ENCODE assay signal across 7 mouse cellular contexts in the genomic region with DNA sequence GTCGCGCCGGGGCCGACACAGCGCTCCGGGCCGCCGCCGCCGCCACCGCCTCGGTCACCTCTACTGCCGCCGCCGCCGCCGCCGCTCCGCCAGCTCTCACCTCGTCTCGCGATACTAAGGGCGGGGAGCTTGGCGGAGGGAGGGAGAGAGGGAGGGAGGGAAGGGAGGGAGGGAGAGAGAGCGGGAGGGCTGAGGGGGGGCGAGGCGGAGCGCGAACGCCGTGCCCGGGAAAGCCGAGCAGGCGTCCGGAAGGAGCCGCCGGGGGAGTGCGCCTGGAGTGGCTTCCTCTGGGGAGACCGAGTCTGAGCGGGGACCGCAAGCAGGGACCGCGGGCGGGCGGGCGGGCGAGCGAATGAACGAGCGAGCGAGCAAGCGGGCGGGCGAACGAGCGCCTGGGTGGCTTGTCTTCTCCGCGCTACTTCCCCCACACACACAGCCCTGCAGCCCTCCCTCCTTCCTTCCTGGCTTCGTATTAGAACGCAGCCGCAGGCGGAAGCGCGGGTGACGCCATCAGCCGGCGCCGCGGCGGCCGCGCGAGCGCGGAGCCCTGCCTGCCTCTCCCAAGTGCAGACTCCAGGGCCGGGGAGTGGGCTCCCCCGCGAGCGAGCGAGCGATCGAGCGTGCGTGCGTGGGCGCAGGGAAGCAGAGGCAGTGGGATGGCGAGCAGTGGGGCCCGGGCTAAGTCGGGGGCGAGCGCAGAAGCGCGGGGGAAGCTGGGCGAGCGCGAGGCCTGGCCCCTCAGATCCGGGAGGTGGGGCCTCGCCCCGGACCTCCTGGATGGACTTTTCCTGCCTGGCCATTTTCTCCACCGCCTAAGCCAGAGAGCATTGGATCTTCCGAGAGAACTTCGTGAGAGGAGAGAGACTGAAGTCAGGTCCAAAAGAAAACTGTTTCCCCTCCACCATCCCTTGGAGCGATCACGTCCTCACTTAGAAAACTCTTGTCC. TPM values are rescaled to one million over a fixed set of nuclear protein-coding genes. Genes with fewer than 3 reads are reported as not detected.
DNase-seq lines count a peak whose midpoint lies in the region; ATAC-seq lines count a peak whose summit lies in the region.

TSS of gene Ankrd17 (minus strand) at position 457 of the 946 bp plus-strand sequence.

- H3K36me3 ChIP-seq in embryonic facial prominence, embryonic 12.5 days = no peaks in the 10 kb centered on the region
- H3K36me3 ChIP-seq in limb, embryonic 13.5 days = no peaks in the 10 kb centered on the region
- H3K36me3 ChIP-seq in midbrain, embryonic 16.5 days (ENCODE audit: control insufficient read depth, insufficient read depth, low read length) = no peaks in the 10 kb centered on the region

- H3K27ac ChIP-seq in embryonic facial prominence, embryonic 12.5 days = peak within 1 kb of the TSS; percentile 99
- peak within 1 kb of the TSS; percentile 100 for H3K27ac ChIP-seq in limb, embryonic 13.5 days
- H3K27ac ChIP-seq in midbrain, embryonic 16.5 days (ENCODE audit: low read length) = peak within 1 kb of the TSS; percentile 96

- no peaks in the 10 kb centered on the region for H3K9me3 ChIP-seq in embryonic facial prominence, embryonic 12.5 days
- H3K9me3 ChIP-seq in limb, embryonic 13.5 days = no peaks in the 10 kb centered on the region
- peaks cover under 1% of the 10 kb centered on the region for H3K9me3 ChIP-seq in midbrain, embryonic 16.5 days (replicated peaks; ENCODE audit: control insufficient read depth, low read length, poor library complexity, severe bottlenecking)

- peaks cover 18% of the 10 kb centered on the region for H3K4me1 ChIP-seq in embryonic facial prominence, embryonic 12.5 days
- peaks cover 21% of the 10 kb centered on the region for H3K4me1 ChIP-seq in limb, embryonic 13.5 days
- peaks cover 28% of the 10 kb centered on the region for H3K4me1 ChIP-seq in midbrain, embryonic 16.5 days (ENCODE audit: control insufficient read depth, insufficient read depth, low read length)

- WGBS in embryonic facial prominence, embryonic 12.5 days = under 1% methylated on average over 59 of the region's 104 CpGs
- under 1% methylated on average over 73 of the region's 104 CpGs for WGBS in limb, embryonic 13.5 days
- WGBS in midbrain, embryonic 16.5 days = under 1% methylated on average over 61 of the region's 104 CpGs

- peak within 1 kb of the TSS; percentile 71 for H3K4me2 ChIP-seq in embryonic facial prominence, embryonic 12.5 days (replicated peaks)
- peak within 1 kb of the TSS; percentile 77 for H3K4me2 ChIP-seq in limb, embryonic 13.5 days (replicated peaks)
- H3K4me2 ChIP-seq in midbrain, embryonic 16.5 days (ENCODE audit: low read length) = peak within 1 kb of the TSS; percentile 83

- H3K27me3 ChIP-seq in embryonic facial prominence, embryonic 12.5 days = no peaks in the 10 kb centered on the region
- no peaks in the 10 kb centered on the region for H3K27me3 ChIP-seq in limb, embryonic 13.5 days
- no peaks in the 10 kb centered on the region for H3K27me3 ChIP-seq in midbrain, embryonic 16.5 days (ENCODE audit: control insufficient read depth, insufficient read depth, low read depth, low read length)

- peak within 1 kb of the TSS; percentile 98 for H3K4me3 ChIP-seq in embryonic facial prominence, embryonic 12.5 days
- H3K4me3 ChIP-seq in limb, embryonic 13.5 days = peak within 1 kb of the TSS; percentile 93
- H3K4me3 ChIP-seq in midbrain, embryonic 16.5 days (ENCODE audit: low read depth, low read length) = peak within 1 kb of the TSS; percentile 95

- peak; percentile 89 for DNase-seq in adrenal gland, postnatal 25 days
- peak; percentile 91 to 94 for DNase-seq in heart, adult 18-20 months
- peak; percentile 88 to 89 for DNase-seq in kidney, adult 8-10 months
- DNase-seq in spleen, postnatal 10 days (ENCODE audit: low spot score in 2 of 2) = peak; percentile 83 to 92

- H3K9ac ChIP-seq in embryonic facial prominence, embryonic 12.5 days = peak within 1 kb of the TSS; percentile 97
- H3K9ac ChIP-seq in limb, embryonic 13.5 days = peak within 1 kb of the TSS; percentile 98
- H3K9ac ChIP-seq in midbrain, embryonic 16.5 days (ENCODE audit: low read depth, low read length) = peak within 1 kb of the TSS; percentile 86

- peak; percentile 94 for ATAC-seq in embryonic facial prominence, embryonic 12.5 days (ENCODE audit: insufficient number of reproducible peaks, insufficient read depth, low FRiP score, low TSS enrichment)
- peak; percentile 94 for ATAC-seq in limb, embryonic 13.5 days (ENCODE audit: low FRiP score, low read depth)
- ATAC-seq in midbrain, embryonic 16.5 days = peak; percentile 95

RNA-seq across cellular contexts. Expression of gene Ankrd17, which starts in this region (rescaled TPM):
- 104 and 112 TPM in 2 replicates for total RNA-seq in adrenal gland, postnatal 25 days (2021)
- polyA plus RNA-seq in embryonic facial prominence, embryonic 12.5 days (2016; fragmentation: Nextera tagmentation; extraction: Ambion mirVana) = 31.6 and 32.0 TPM in 2 replicates
- total RNA-seq in heart, adult 18-20 months (2021) = 10 to 100 TPM; 61.8 to 67.9 TPM
- 25.0 and 27.2 TPM in 2 replicates for polyA plus RNA-seq in limb, embryonic 13.5 days (2015; fragmentation: Nextera tagmentation; extraction: Ambion mirVana)
- 28.4 and 33.1 TPM in 2 replicates for polyA plus RNA-seq in midbrain, embryonic 16.5 days (2015; fragmentation: Nextera tagmentation; extraction: Ambion mirVana)

Comparison
In these comparisons a context has a peak if more than half of its experiments do, and no peak if none do; other contexts are left out.
1. Peak in every context shown above with its lines: DNase-seq, ATAC-seq, H3K4me3 ChIP-seq and H3K27ac ChIP-seq.